In the genomic region with DNA sequence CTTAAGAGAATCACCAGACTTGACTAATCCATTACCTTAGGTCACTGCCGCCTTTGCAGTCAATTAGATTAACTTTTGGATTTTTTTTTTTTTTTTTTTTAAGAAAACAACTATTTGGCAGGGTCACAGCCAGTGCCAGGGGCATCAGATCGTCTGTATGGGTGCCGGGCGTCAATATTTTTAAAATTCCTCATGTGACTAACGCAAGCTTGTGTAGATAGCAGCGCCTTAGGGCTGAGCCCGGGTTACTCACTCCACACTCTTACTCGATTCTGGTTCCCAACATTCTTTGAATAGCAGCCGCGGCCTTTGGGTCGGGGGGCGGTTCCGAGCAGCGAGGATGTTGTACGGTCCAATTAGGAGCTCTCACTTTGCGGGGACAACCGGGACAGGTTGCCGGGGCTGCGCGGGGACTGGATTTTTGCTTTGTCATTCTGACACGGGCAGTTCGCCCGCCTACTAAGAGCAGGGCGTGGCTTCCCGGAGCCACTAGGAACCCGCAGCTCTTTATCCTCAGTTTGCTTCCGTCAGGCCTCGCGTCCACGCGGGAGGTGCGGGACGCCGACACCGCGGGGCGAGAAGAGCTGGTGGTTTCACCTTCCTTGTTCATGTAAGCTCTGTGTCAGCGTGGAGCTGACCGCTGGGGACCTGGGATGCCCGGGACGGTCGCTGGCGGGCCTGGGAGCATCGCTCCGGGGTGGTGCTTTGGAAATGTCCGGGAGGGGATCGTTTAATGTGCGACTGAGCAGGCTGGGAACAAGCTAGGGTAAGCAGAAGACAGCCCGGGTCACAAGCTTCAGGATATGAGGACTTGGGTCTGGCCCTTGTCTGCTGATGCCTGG, we compare ENCODE assay signal across 8 mouse cellular contexts. TPM values are rescaled to one million over a fixed set of nuclear protein-coding genes. Genes with fewer than 3 reads are reported as not detected.
DNase-seq lines count a peak whose midpoint lies in the region; ATAC-seq and TF ChIP-seq lines count a peak whose summit lies in the region.

No protein-coding gene starts in this region.

- WGBS in forebrain, embryonic 15.5 days: 1% methylated on average over 49 of the region's 49 CpGs
- WGBS in lung, embryonic 14.5 days: under 1% methylated on average over 49 of the region's 49 CpGs
- under 1% methylated on average over 49 of the region's 49 CpGs for WGBS in olfactory bulb, adult 2 months
- WGBS in thymus, adult 2 months: 2% methylated on average over 49 of the region's 49 CpGs

- H3K36me3 ChIP-seq in ES-E14 (ENCODE audit: control insufficient read depth, insufficient read depth, low read length, poor library complexity, severe bottlenecking): peaks cover 14% of the 10 kb centered on the region; the same call in 1 of the 2 replicates
- H3K36me3 ChIP-seq in forebrain, embryonic 15.5 days: 0 out of 2 replicates have a peak, but pooled peaks cover 4% of the 10 kb centered on the region
- peaks cover 13% of the 10 kb centered on the region for H3K36me3 ChIP-seq in lung, embryonic 14.5 days (ENCODE audit: insufficient read depth)
- no peaks in the 10 kb centered on the region for H3K36me3 ChIP-seq in thymus, adult 2 months (ENCODE audit: control insufficient read depth, insufficient read depth, low read length)

- intact Hi-C loops in heart, postnatal 36 days (cut with DNase I): loop anchor here (2.0 to 5.0 kb wide), 4 partner anchors 42 to 683 kb away; a partner anchor contains a TSS

- peak overlapping the region; percentile 76 for H3K4me2 ChIP-seq in forebrain, embryonic 15.5 days (replicated peaks)
- peak overlapping the region; percentile 90 for H3K4me2 ChIP-seq in lung, embryonic 14.5 days

- H3K4me1 ChIP-seq in ES-E14 (ENCODE audit: control insufficient read depth in 2 of 2, insufficient read depth in 2 of 2, low read length in 2 of 2, poor library complexity in 1 of 2): peaks cover 0 to 21% of the 10 kb centered on the region in 2 experiments; a peak in 1 of 4 replicates
- peaks cover 32% of the 10 kb centered on the region for H3K4me1 ChIP-seq in forebrain, embryonic 15.5 days
- peaks cover 5% of the 10 kb centered on the region; the same call in 1 of the 2 replicates for H3K4me1 ChIP-seq in lung, embryonic 14.5 days (ENCODE audit: insufficient read depth)
- H3K4me1 ChIP-seq in olfactory bulb, adult 2 months (ENCODE audit: control insufficient read depth, insufficient read depth, low read length): peaks cover 11% of the 10 kb centered on the region
- H3K4me1 ChIP-seq in thymus, adult 2 months (replicated peaks; ENCODE audit: control insufficient read depth, insufficient read depth, low read length): peaks cover 12% of the 10 kb centered on the region

- no peaks in the 10 kb centered on the region for H3K9me3 ChIP-seq in ES-E14 (ENCODE audit: control insufficient read depth, insufficient read depth, low read depth, low read length)
- no peaks in the 10 kb centered on the region for H3K9me3 ChIP-seq in forebrain, embryonic 15.5 days
- no peaks in the 10 kb centered on the region for H3K9me3 ChIP-seq in lung, embryonic 14.5 days (ENCODE audit: low read depth, low read length)

- in situ Hi-C loops in ES-E14 (cut with MboI; ENCODE audit: low sequenced_read_pairs in 2 of 2, unreplicated experiment in 2 of 2): no loop called here

- peak; percentile 86 for DNase-seq in ES-E14 (ENCODE audit: low read depth, low spot score)
- DNase-seq in cerebellum, adult 11-12 months: peak; percentile 95
- DNase-seq in heart, postnatal 36 days: peak; percentile 89 to 92
- peak; percentile 88 to 91 for DNase-seq in layer of hippocampus, adult 2 months (ENCODE audit: low spot score in 2 of 2)
- DNase-seq in lung, embryonic 14.5 days: peak; percentile 95
- DNase-seq in thymus, adult 2 months: peak; percentile 81

- TF ChIP-seq CTCF in layer of hippocampus, adult 2 months (conservative IDR thresholded peaks at IDR 0.05): no peak
- no peak for TF ChIP-seq CTCF in lung, embryonic 14.5 days (IDR thresholded peaks at IDR 0.05; ENCODE audit: low read depth)
- TF ChIP-seq CTCF in olfactory bulb, adult 2 months (IDR thresholded peaks at IDR 0.05; ENCODE audit: insufficient read depth, low read depth, low read length): no peak
- peak; percentile 56; the same call in 1 of the 2 replicates for TF ChIP-seq CTCF in thymus, adult 2 months (IDR thresholded peaks at IDR 0.05; ENCODE audit: borderline replicate concordance, control insufficient read depth, extremely low read depth, insufficient read depth, low read length, poor library complexity)

- TF ChIP-seq POLR2A in olfactory bulb, adult 2 months (IDR thresholded peaks at IDR 0.05; ENCODE audit: insufficient read depth, low read depth, low read length): peak; percentile 93
- TF ChIP-seq POLR2A in thymus, adult 2 months (IDR thresholded peaks at IDR 0.05; ENCODE audit: control insufficient read depth, extremely low read depth, insufficient read depth, low read length, poor library complexity): peak; percentile 70; the same call in 1 of the 2 replicates

- peak overlapping the region; percentile 91 for H3K27ac ChIP-seq in ES-E14 (ENCODE audit: insufficient read depth, low read depth, low read length, poor library complexity, severe bottlenecking)
- H3K27ac ChIP-seq in forebrain, embryonic 15.5 days (replicated peaks): peak overlapping the region; percentile 89
- H3K27ac ChIP-seq in layer of hippocampus, adult 2 months: peak overlapping the region; percentile 90
- H3K27ac ChIP-seq in lung, embryonic 14.5 days (ENCODE audit: low read depth): peak overlapping the region; percentile 98
- H3K27ac ChIP-seq in olfactory bulb, adult 2 months (ENCODE audit: insufficient read depth, low read depth, low read length): peak overlapping the region; percentile 66
- no peak overlapping the region for H3K27ac ChIP-seq in thymus, adult 2 months (ENCODE audit: control insufficient read depth, insufficient read depth, low read length)

- ATAC-seq in forebrain, embryonic 15.5 days (replicated peaks): peak; percentile 83
- ATAC-seq in lung, embryonic 14.5 days (ENCODE audit: insufficient read depth): peak; percentile 83

- peak overlapping the region; percentile 73 to 85 for H3K4me3 ChIP-seq in ES-E14 (ENCODE audit: insufficient read depth in 1 of 2, low read depth in 1 of 2, low read length in 2 of 2, poor library complexity in 1 of 2, severe bottlenecking in 1 of 2)
- H3K4me3 ChIP-seq in forebrain, embryonic 15.5 days: peak overlapping the region; percentile 63
- peak overlapping the region; percentile 90 for H3K4me3 ChIP-seq in layer of hippocampus, adult 2 months
- H3K4me3 ChIP-seq in lung, embryonic 14.5 days (ENCODE audit: low read depth, low read length): peak overlapping the region; percentile 73
- peak overlapping the region; percentile 79 for H3K4me3 ChIP-seq in olfactory bulb, adult 2 months (ENCODE audit: insufficient read depth, low read depth, low read length)
- H3K4me3 ChIP-seq in thymus, adult 2 months (ENCODE audit: control insufficient read depth, insufficient read depth, low read length): peak overlapping the region; percentile 55

- H3K27me3 ChIP-seq in forebrain, embryonic 15.5 days: no peaks in the 10 kb centered on the region
- H3K27me3 ChIP-seq in lung, embryonic 14.5 days (ENCODE audit: insufficient read depth, low read length): no peaks in the 10 kb centered on the region
- no peaks in the 10 kb centered on the region for H3K27me3 ChIP-seq in thymus, adult 2 months (ENCODE audit: control insufficient read depth, insufficient read depth, low read length)

- peak overlapping the region; percentile 81 for H3K9ac ChIP-seq in ES-E14 (ENCODE audit: insufficient read depth, low read depth, low read length, poor library complexity, severe bottlenecking)
- peak overlapping the region; percentile 80 for H3K9ac ChIP-seq in forebrain, embryonic 15.5 days (replicated peaks)
- H3K9ac ChIP-seq in lung, embryonic 14.5 days: peak overlapping the region; percentile 87

TF ChIP-seq in ES-E14, 5 proteins besides CTCF, POLR2A, EP300 and RAD21:
- TF ChIP-seq ZC3H11A (IDR thresholded peaks at IDR 0.05; ENCODE audit: borderline replicate concordance, low read depth, low read length): no peak
- TF ChIP-seq MAFK (IDR thresholded peaks at IDR 0.05; ENCODE audit: insufficient read depth, low read depth, low read length): peak; percentile 100
- TF ChIP-seq CHD2 (IDR thresholded peaks at IDR 0.05; ENCODE audit: low read depth, low read length): peak; percentile 65; the same call in 1 of the 2 replicates

RNA-seq across cellular contexts. Expression of a gene that starts 7.5 kb away (rescaled TPM):
- 8.9 and 9.3 TPM in 2 replicates for total RNA-seq in ES-E14 (2012; rRNA removed)
- 0.22 and 0.51 TPM in 2 replicates for polyA plus RNA-seq in forebrain, embryonic 15.5 days (2015; fragmentation: Nextera tagmentation; extraction: Ambion mirVana)
- total RNA-seq in heart, postnatal 36 days (2021): 1 to 10 TPM in 1 of 2 experiments, under 1 TPM in 1; 0.69 to 1.5 TPM
- total RNA-seq in layer of hippocampus, adult 2 months (2021): 1 to 10 TPM; 2.7 TPM
- 0.43 and 0.50 TPM in 2 replicates for polyA plus RNA-seq in lung, embryonic 14.5 days (2014; fragmentation: Nextera tagmentation; extraction: Ambion mirVana)
- not detected in 2 replicates for polyA plus RNA-seq in olfactory bulb, adult 2 months (2012; ENCODE audit: insufficient read depth, insufficient read length, low replicate concordance, missing spikeins)
- 0.37 and 0.46 TPM in 2 replicates for polyA plus RNA-seq in thymus, adult 2 months (2012; rRNA removed)

RNA-seq across cellular contexts. Expression of a gene that starts 25.2 kb away (rescaled TPM):
- 107 and 167 TPM in 2 replicates for total RNA-seq in ES-E14 (2012; rRNA removed)
- polyA plus RNA-seq in forebrain, embryonic 15.5 days (2015; fragmentation: Nextera tagmentation; extraction: Ambion mirVana): 172 and 174 TPM in 2 replicates
- total RNA-seq in heart, postnatal 36 days (2021): 10 to 100 TPM; 49.3 to 63.5 TPM
- total RNA-seq in layer of hippocampus, adult 2 months (2021): 10 to 100 TPM; 53.1 to 54.0 TPM
- polyA plus RNA-seq in lung, embryonic 14.5 days (2014; fragmentation: Nextera tagmentation; extraction: Ambion mirVana): 151 and 163 TPM in 2 replicates
- not detected in 2 replicates for polyA plus RNA-seq in olfactory bulb, adult 2 months (2012; ENCODE audit: insufficient read depth, insufficient read length, low replicate concordance, missing spikeins)
- polyA plus RNA-seq in thymus, adult 2 months (2012; rRNA removed): 32.2 and 42.5 TPM in 2 replicates
